Mouse (Mus musculus): ENCODE results near the gene Olfr643.
"Not testable (repeated sequence)": the region's sequence is repeated elsewhere in the genome, so short reads cannot be mapped to it uniquely, and the experiment has no call there.

The Olfr643 gene

DNA sequence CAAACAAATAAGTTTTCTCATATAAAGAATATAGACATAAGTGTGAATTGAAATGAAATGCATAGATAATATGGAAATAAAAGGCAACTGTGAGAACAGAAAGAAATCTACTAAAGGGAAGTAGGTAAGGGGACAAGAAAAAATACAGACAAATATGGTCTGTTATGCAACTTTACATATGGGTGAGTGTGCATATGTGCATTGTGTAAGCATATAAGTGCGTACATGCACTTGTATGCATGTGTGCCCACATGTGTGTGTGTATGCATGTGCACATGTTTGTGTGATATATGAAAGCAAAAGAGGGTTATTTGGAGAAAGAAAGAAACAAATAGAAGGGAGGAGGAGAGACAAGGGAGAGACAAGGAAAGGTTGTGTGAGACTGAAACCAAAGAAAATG lies 118.3 kb downstream of the Olfr643 start:
- no peak for DNase-seq (ENCODE audit: low read depth)

DNA sequence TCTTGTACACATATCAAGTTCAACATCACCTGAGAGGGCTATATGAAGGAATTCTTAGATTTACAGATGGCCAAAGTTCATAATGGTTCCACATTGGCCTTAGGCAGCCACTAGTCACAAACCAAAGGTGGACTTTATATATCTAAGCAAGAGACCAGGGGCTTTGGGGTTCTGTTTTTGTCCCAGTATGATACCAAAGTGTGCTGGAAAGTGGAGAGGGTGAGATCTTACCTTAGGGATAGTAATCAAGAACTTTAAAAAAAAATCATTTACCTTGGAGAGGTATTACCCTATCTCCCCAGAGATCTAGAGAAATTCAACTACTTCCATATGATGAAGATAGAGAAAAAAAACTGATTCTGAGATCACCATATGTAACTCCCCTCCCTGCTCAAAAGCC lies 120.0 kb downstream of the Olfr643 start, which contains the start of gene Olfr639:
TSS of gene Olfr639 (minus strand) at position 101 of the 400 bp plus-strand sequence.
- no peak for DNase-seq (ENCODE audit: low read depth)

DNA sequence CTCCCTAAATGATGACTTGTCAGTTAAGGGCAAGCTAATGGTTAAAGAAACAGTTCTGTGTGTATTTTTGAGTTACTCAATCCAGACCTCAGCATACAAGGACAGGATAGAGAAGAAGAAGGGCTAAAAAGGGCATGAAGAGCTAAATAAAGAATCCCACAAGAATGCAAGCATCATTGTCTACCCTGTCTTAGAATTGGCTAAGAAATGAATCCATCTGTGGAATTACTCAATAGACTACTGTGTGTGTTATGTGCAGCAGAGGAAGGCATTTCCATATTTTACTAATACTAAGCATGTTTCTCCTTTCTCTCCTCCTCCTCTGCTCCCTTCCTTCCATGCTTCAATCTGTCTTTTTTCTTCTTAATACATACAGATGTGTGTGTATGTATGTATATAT lies 138.1 kb downstream of the Olfr643 start:
- DNase-seq (ENCODE audit: low read depth): no peak

DNA sequence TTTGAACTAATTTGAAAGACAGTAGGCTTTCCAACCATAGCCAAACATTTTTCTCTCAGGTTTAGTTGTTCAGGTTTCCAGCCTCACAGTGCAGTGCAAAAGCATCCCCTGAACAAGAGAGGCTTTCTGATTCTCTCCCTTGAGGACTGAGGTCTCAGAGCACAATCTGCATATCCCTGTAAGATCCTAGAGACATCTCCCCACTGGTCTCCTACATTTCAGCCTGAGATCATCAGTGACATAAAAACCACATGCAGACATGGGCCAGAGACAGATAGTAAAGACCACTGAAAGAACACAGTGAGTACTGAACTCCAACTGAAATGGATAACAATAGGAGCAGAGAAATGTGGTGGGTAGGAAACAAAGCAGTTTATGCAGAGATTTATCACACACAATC lies 138.8 kb downstream of the Olfr643 start, which contains the start of gene Olfr638:
TSS of gene Olfr638 (plus strand) at position 301 of the 400 bp plus-strand sequence.
- no peak for DNase-seq (ENCODE audit: low read depth)

DNA sequence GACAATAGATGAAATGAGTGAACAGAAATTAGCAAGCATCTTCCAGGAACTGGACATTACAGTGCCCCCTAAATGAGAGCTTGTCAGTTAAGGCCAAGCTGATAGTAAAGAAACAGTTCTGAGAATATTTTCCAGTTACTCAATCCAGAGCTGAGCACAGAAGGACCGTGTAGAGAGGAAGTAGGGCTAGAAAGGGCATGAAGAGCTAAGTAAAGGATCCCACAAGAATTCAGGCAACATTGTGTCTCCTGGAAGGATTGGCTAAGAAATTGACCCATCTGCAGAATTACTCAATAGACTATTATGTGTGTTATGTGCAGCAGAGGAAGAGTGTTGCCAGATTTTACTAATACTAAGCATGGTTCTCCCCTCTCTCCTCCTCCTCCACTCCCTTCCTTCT lies 165.4 kb downstream of the Olfr643 start:
- no peak for DNase-seq (ENCODE audit: low read depth)

DNA sequence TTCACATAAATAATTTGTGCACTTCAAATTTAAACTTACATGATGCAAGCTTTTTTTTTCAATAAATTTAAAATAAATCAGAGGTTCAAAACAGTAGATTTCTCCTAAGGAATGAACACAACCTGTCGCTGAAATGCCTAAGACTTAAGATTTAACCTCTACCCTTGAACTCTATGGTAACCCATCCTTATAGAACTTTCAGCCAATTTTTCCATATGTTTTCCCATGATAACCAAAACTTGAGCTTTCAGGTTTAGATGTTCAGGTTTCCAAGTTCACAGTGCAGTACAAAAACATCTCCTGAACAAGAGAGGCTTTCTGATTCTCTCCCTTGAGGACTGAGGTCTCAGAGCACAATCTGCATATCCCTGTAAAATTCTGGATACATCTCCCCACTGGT lies 166.4 kb downstream of the Olfr643 start, which contains the start of gene Olfr635:
TSS of gene Olfr635 (plus strand) at position 301 of the 400 bp plus-strand sequence.
- DNase-seq (ENCODE audit: low read depth): no peak

DNA sequence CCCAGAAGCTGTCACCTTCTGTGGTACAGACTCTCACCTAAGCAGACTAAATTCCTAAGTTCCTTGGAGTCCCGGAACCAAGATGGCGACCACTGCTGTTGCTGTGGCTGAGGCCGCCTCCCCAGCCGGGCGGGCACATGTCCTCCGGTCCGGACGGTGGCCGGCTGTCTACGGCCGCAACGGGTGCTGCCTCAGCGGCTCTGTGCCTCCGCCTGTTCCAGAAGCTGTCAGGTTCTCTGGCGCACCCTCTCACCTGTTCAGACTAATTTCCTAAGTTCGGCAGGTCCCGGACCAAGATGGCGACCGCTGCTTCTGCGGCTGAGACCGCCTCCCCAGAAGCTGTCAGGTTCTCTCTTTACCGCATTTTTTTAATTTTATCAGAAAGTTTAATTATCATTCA lies 170.3 kb downstream of the Olfr643 start:
- DNase-seq (ENCODE audit: low read depth): not testable (repeated sequence)
